Mouse (Mus musculus) neutrophil, adult 65 days (primary cell): ENCODE measurements around the gene Larp4. TPM values are rescaled to one million over a fixed set of nuclear protein-coding genes. Genes with fewer than 3 reads are reported as not detected.

Source experiments
- total RNA-seq: library from RNA; stranded (reverse); gene quantifications from 2 replicates; pipeline ENCODE4 v1.2.4, GENCODE M21; 2023

The Larp4 gene
- total RNA-seq, result 27.8 and 43.1 TPM in 2 replicates

DNA sequence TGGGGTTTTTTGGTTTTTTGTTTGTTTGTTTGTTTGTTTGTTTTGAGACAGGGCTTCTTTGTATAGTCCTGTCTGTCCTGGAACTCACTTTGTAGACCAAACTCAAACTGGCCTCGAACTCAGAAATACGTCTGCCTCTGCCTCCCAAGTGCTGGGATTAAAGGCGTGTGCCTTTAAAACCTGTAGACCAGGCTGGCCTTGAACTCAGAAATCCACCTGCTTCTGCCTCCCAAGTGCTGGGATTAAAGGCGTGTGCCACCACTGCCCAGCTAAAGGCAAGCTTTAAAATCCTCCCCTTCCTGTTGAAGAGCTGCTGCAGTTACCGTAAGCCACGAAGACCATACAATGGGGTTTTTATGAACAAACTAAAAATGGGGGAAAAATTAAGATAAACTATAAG, at the start of gene Larp4:
TSS of gene Larp4 (plus strand) at position 301 of the 400 bp plus-strand sequence.

GRCm38 (mm10) chr15:99966961-99967360, 2.9 kb upstream of the Larp4 start, which contains the start of gene Fam186a:
Gene Fam186a, minus strand, starts transcription at chr15:99967061.

GRCm38 (mm10) chr15:100038470-100038971, 68.7 kb downstream of the Larp4 start, which contains the start of gene Dip2b:
Gene Dip2b, plus strand, starts transcription at chr15:100038664.

Other genes starting within 250 kb of the Larp4 start
- 35.1 and 44.7 TPM in 2 replicates for gene Cox14, start 244.4 kb upstream of the Larp4 start, total RNA-seq
- 25.3 and 30.6 TPM in 2 replicates for gene Cers5, start 197.2 kb upstream of the Larp4 start, total RNA-seq
- gene Lima1, start 94.6 kb upstream of the Larp4 start, total RNA-seq, result 11.1 and 13.3 TPM in 2 replicates
- gene Fam186a, start 3.0 kb upstream of the Larp4 start, total RNA-seq, result not detected in 2 replicates
- gene Dip2b, start 68.6 kb downstream of the Larp4 start, total RNA-seq, result 26.0 and 43.2 TPM in 2 replicates